Mouse (Mus musculus) kidney, embryonic 16.5 days (tissue): ENCODE results near the gene Cab39. TPM values are rescaled to one million over a fixed set of nuclear protein-coding genes. Genes with fewer than 3 reads are reported as not detected.

Source experiments
- ATAC-seq: fragments of 200-750 bp; cut with Nextera tagmentation; 2 replicates; pipeline ENCODE4 v1.8.0; 2017; ENCODE audit warnings: moderate TSS enrichment; ENCODE audit not compliant: low FRiP score, low TSS enrichment
- H3K27ac ChIP-seq: fragments of 300-500 bp; sonication (generic); 2 replicates; pipeline ENCODE4 v1.5.1; 2014; ENCODE audit warnings: low read length
- H3K27me3 ChIP-seq: fragments of 300-500 bp; sonication (generic); 2 replicates; pipeline ENCODE4 v1.6.1; 2014; ENCODE audit warnings: low read length, control low read depth, mixed read lengths; ENCODE audit not compliant: insufficient read depth
- H3K36me3 ChIP-seq: fragments of 300-500 bp; sonication (generic); 2 replicates; pipeline ENCODE4 v1.6.1; 2014; ENCODE audit warnings: low read length, control low read depth, mixed read lengths; ENCODE audit not compliant: insufficient read depth
- H3K4me1 ChIP-seq: fragments of 300-500 bp; sonication (generic); 2 replicates; pipeline ENCODE4 v1.6.1; 2014; ENCODE audit warnings: low read length, control low read depth, mixed read lengths; ENCODE audit not compliant: insufficient read depth
- H3K4me2 ChIP-seq: fragments of 300-500 bp; sonication (generic); replicated peaks from 2 replicates; pipeline ENCODE4 v1.6.1; 2014; ENCODE audit warnings: low read depth, low read length
- H3K4me3 ChIP-seq: fragments of 300-500 bp; sonication (generic); 2 replicates; pipeline ENCODE4 v1.5.1; 2014; ENCODE audit warnings: mild to moderate bottlenecking, low read length
- H3K9ac ChIP-seq: fragments of 300-500 bp; sonication (generic); replicated peaks from 2 replicates; pipeline ENCODE4 v1.6.1; 2014; ENCODE audit warnings: low read length
- H3K9me3 ChIP-seq: fragments of 300-500 bp; sonication (generic); 2 replicates; pipeline ENCODE4 v1.6.1; 2016; ENCODE audit warnings: low read length, control low read depth
- WGBS: fragments of 180-500 bp; shearing (Covaris S2); extraction: QIAGEN DNeasy Blood & Tissue Kit; methylation state at CpG from one replicate; pipeline ENCODE4 v1.1.7; 2014; 5-methylcytosine and 5-hydroxymethylcytosine counted together
- polyA plus RNA-seq: library from polyadenylated mRNA; unstranded; fragments of >200 nt; fragmentation: Nextera tagmentation; extraction: Ambion mirVana; gene quantifications from 2 replicates; pipeline ENCODE4 v1.2.1, GENCODE M21; 2015

Cab39 gene
- polyA plus RNA-seq: 26.2 and 26.9 TPM in 2 replicates

- no peaks in the 10 kb centered on the region for H3K36me3 ChIP-seq
- peak within 1 kb of the TSS; percentile 94 for H3K27ac ChIP-seq
- no peaks in the 10 kb centered on the region for H3K9me3 ChIP-seq
- peak within 1 kb of the TSS; percentile 74 for H3K4me3 ChIP-seq
- peak; percentile 96 for ATAC-seq
- under 1% methylated on average over 80 of the region's 118 CpGs for WGBS
- peak within 1 kb of the TSS; percentile 95 for H3K9ac ChIP-seq
- peaks cover 14% of the 10 kb centered on the region for H3K4me1 ChIP-seq
- H3K27me3 ChIP-seq: no peaks in the 10 kb centered on the region
- H3K4me2 ChIP-seq: peak within 1 kb of the TSS; percentile 67
These were observed at the start of gene Cab39 for GRCm38 (mm10) chr1:85793208-85794105. Cab39 (plus strand) TSS chr1:85793441.

- no peak overlapping the region for H3K4me2 ChIP-seq
- no peaks in the 10 kb centered on the region for H3K36me3 ChIP-seq
- WGBS: 75% methylated on average over 3 of the region's 3 CpGs
These were observed 48.7 kb upstream of the Cab39 start for GRCm38 (mm10) chr1:85744539-85744938.

GRCm38 (mm10) chr1:85746511-85746910 lies 46.7 kb upstream of the Cab39 start:
- no peak overlapping the region for H3K27ac ChIP-seq

More at GRCm38 (mm10) chr1:85744539-85744938, 48.7 kb upstream of the Cab39 start:
- no peak for ATAC-seq
- Histone ChIP-seq H3K27ac (no peak overlapping the region), H3K9me3 (no peaks in the 10 kb centered on the region), H3K4me3 (no peak overlapping the region), H3K9ac (no peak overlapping the region), H3K27me3 (no peaks in the 10 kb centered on the region), H3K4me1 (0 out of 2 replicates have a peak, but pooled peaks cover 6% of the 10 kb centered on the region)

GRCm38 (mm10) chr1:85749829-85750228 lies 43.4 kb upstream of the Cab39 start:
- no peak overlapping the region for H3K4me2 ChIP-seq
- no peaks in the 10 kb centered on the region for H3K36me3 ChIP-seq
- no peak overlapping the region for H3K4me3 ChIP-seq
- 100% methylated on average over 2 of the region's 2 CpGs for WGBS
- peaks cover 9% of the 10 kb centered on the region for H3K4me1 ChIP-seq
- H3K9me3 ChIP-seq: no peaks in the 10 kb centered on the region
- no peak overlapping the region for H3K9ac ChIP-seq
- no peak overlapping the region for H3K27ac ChIP-seq
- H3K27me3 ChIP-seq: no peaks in the 10 kb centered on the region
- no peak for ATAC-seq

More at GRCm38 (mm10) chr1:85746511-85746910, 46.7 kb upstream of the Cab39 start:
- peaks cover 10% of the 10 kb centered on the region; the same call in 1 of the 2 replicates for H3K4me1 ChIP-seq
- no peaks in the 10 kb centered on the region for H3K9me3 ChIP-seq
- no peaks in the 10 kb centered on the region for H3K27me3 ChIP-seq
- H3K4me3 ChIP-seq: no peak overlapping the region
- no peaks in the 10 kb centered on the region for H3K36me3 ChIP-seq
- no peak for ATAC-seq
- no peak overlapping the region for H3K9ac ChIP-seq
- 87% methylated on average over 5 of the region's 5 CpGs for WGBS
- no peak overlapping the region for H3K4me2 ChIP-seq

- Histone ChIP-seq H3K9ac (no peak overlapping the region), H3K4me3 (no peak overlapping the region), H3K9me3 (no peaks in the 10 kb centered on the region), H3K27me3 (no peaks in the 10 kb centered on the region), H3K27ac (no peak overlapping the region), H3K4me1 (peaks cover 9% of the 10 kb centered on the region), H3K4me2 (no peak overlapping the region), H3K36me3 (no peaks in the 10 kb centered on the region)
- no peak for ATAC-seq
- WGBS: 93% methylated on average over 4 of the region's 4 CpGs
These were observed 42.6 kb upstream of the Cab39 start for GRCm38 (mm10) chr1:85750650-85751049.

- H3K4me1 ChIP-seq: peaks cover 9% of the 10 kb centered on the region
These were observed 41.7 kb upstream of the Cab39 start for GRCm38 (mm10) chr1:85751494-85751893.

GRCm38 (mm10) chr1:85751932-85752680 lies 41.1 kb upstream of the Cab39 start:
- peaks cover 9% of the 10 kb centered on the region for H3K4me1 ChIP-seq
- H3K9me3 ChIP-seq: no peaks in the 10 kb centered on the region
- ATAC-seq: peak; percentile 28; the same call in 1 of the 2 replicates
- no peak overlapping the region for H3K4me3 ChIP-seq
- H3K9ac ChIP-seq: no peak overlapping the region
- no peak overlapping the region for H3K27ac ChIP-seq
- H3K36me3 ChIP-seq: no peaks in the 10 kb centered on the region
- no peaks in the 10 kb centered on the region for H3K27me3 ChIP-seq
- WGBS: 75% methylated on average over 11 of the region's 11 CpGs
- no peak overlapping the region for H3K4me2 ChIP-seq

More at GRCm38 (mm10) chr1:85751494-85751893, 41.7 kb upstream of the Cab39 start:
- no peak overlapping the region for H3K4me2 ChIP-seq
- WGBS: 43% methylated on average over 6 of the region's 6 CpGs
- H3K9me3 ChIP-seq: no peaks in the 10 kb centered on the region
- H3K36me3 ChIP-seq: no peaks in the 10 kb centered on the region
- no peaks in the 10 kb centered on the region for H3K27me3 ChIP-seq
- H3K27ac ChIP-seq: no peak overlapping the region
- H3K9ac ChIP-seq: no peak overlapping the region
- ATAC-seq: peak; percentile 60
- no peak overlapping the region for H3K4me3 ChIP-seq

GRCm38 (mm10) chr1:85757531-85758230 lies 35.6 kb upstream of the Cab39 start:
- peak; percentile 33; the same call in 1 of the 2 replicates for ATAC-seq
- H3K4me3 ChIP-seq: no peak overlapping the region
- no peaks in the 10 kb centered on the region for H3K4me1 ChIP-seq
- H3K9ac ChIP-seq: no peak overlapping the region
- H3K27ac ChIP-seq: no peak overlapping the region
- WGBS: 64% methylated on average over 6 of the region's 6 CpGs
- no peaks in the 10 kb centered on the region for H3K9me3 ChIP-seq
- H3K36me3 ChIP-seq: no peaks in the 10 kb centered on the region
- 0 out of 2 replicates have a peak overlapping the region, but pooled peaks have one; percentile 28 for H3K4me2 ChIP-seq
- no peaks in the 10 kb centered on the region for H3K27me3 ChIP-seq

- H3K4me3 ChIP-seq: no peak overlapping the region
- H3K4me2 ChIP-seq: peak overlapping the region; percentile 28
- ATAC-seq: peak; percentile 90
- no peaks in the 10 kb centered on the region for H3K36me3 ChIP-seq
- no peaks in the 10 kb centered on the region for H3K4me1 ChIP-seq
- WGBS: 29% methylated on average over 14 of the region's 14 CpGs
- peak overlapping the region; percentile 37; the same call in 1 of the 2 replicates for H3K27ac ChIP-seq
- no peaks in the 10 kb centered on the region for H3K9me3 ChIP-seq
- no peaks in the 10 kb centered on the region for H3K27me3 ChIP-seq
- no peak overlapping the region for H3K9ac ChIP-seq
These were observed 34.8 kb upstream of the Cab39 start for GRCm38 (mm10) chr1:85758231-85758968.
